Mouse (Mus musculus): ENCODE measurements at regions not wholly inside any gene's neighbourhood (a gene's known extent, or its start where the extent isn't known, plus 50 kb on each side); places are given as distances from the start of the nearest gene placed in this dataset.

GRCm38 (mm10) chr4:131695941-131696912 is 141.9 kb downstream of the Ptpru start:
- H3K4me2 ChIP-seq = no peak overlapping the region
- H3K36me3 ChIP-seq (replicated peaks) = no peaks in the 10 kb centered on the region
- H3K9ac ChIP-seq = no peak overlapping the region
- no peak overlapping the region for H3K4me3 ChIP-seq (replicated peaks)
- no peaks in the 10 kb centered on the region for H3K9me3 ChIP-seq
- WGBS = 82% methylated on average over 26 of the region's 26 CpGs
- ATAC-seq (ENCODE audit: low FRiP score) = no peak
- no peaks in the 10 kb centered on the region for H3K4me1 ChIP-seq
- no peak overlapping the region for H3K27ac ChIP-seq
- H3K27me3 ChIP-seq = no peaks in the 10 kb centered on the region
